Mouse (Mus musculus): ENCODE data around the gene Srr.

Gene Srr

GRCm38 (mm10) chr11:74925577-74926387, at the start of gene Srr, which contains the start of gene Smg6:
Srr (minus strand) TSS chr11:74925948.
Smg6 (plus strand) TSS chr11:74925823.
- peak; percentile 93 to 95 for DNase-seq

DNA sequence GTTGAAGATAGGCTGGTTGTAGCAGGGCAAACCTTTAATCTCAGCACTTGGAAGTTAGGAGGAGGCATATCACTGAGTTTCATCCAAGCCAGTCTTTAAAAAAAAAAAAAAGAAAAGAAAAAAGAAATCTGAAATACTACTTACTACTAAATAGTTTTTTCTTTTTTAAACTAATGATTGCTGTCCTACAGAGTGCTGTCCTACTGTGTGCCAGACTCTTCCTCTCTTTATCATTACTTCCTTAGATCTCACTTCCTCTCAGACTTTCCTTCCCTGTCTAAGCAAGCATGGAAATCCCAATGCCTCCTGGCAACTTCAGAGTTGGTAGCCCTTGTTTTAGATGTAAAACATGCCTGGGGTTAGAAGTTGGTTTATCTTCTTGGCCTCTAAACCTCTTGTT, 48.9 kb upstream of the Srr start:
- DNase-seq = no peak

DNA sequence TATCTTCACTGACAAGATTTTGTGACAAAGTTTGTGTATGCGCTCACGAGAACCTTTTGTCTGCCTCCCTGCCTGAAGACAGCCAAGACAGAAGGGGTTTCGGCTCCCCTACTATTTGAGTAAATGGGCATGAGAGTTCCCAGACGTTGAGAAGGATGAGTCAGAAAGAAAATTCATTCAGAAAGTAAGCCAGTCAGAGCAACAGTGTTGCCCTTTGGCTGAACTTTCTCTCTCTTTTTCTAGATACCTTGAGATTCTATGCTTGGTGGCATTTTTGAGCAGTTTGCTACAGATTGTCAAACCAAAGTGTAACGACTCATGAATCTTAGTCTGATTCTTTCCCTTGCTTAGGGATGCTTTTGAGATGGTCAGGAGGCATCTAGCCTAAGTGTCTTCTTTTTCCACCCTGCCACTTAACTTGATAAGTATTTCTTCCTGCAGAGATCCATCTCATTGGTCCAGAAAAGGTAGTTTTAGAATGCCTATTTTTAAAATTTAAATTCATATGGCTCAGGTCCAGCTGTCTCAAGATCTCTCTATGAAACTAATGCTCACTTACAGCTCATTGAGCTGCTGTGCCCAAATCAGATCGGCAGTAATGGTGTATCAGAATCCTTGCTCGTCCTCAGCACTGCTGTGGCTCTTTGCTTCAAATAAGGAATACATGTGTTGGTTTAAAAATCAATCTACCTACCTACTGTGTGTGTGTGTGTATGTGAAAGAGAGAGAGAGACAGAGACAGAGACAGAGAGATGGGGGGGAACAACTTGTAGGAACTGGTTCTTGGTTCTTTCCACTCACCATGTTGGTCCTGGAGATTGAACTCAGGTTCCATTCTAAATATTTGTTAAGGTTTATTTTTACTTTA, 47.8 kb upstream of the Srr start:
- no peak for DNase-seq

- no peak for DNase-seq
Measured at GRCm38 (mm10) chr11:74965516-74965915, 39.8 kb upstream of the Srr start.

DNA sequence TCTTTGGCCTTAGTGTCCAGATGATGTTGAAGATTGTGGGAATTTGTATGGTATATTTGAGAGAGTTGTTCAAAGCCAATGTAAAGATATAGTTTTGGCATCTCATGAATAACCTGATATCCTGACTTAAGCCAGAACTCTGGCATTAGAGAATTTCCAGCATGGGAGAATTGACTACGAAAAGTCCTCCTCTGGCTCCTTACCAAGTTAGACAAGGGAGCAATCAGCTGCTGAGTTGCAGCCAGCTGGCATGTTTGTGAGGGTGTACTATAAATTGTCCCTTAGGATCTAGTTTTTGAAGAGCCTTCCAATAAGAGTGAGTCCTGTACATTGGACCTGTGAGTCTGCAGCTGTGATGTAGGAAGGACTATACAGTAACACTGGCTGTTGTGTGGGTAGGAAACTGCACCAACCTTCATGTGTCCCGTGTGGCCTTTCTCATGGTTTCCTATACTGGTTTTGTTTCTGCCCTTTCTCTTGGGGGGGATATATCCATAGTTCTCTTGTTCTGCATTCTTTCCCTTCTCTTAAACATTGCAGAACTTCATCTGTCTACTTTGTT, 37.2 kb upstream of the Srr start:
- DNase-seq = no peak

DNA sequence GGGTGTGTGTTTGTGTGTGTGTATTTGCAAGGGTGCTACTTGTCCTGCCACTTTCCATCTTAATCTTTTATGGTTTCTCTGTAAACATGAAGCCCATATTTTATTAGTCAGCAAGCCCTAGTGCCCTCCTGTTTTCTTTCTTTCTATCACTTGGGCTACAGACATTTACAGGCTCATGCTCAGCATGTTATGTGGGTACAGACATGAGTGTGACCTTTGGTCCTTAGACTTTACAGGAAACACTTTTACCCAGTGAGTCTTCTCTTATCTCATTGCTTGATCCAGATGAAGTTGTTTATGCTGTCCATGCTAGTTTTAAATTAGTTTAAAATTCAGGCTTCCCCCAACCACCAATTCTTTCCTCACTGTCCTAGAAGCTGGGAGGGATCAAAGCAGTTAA, 36.2 kb upstream of the Srr start:
- DNase-seq = no peak

- peak in 1 of 2 experiments; percentile 9 for DNase-seq
Measured at GRCm38 (mm10) chr11:74960031-74960551, 34.3 kb upstream of the Srr start.

DNA sequence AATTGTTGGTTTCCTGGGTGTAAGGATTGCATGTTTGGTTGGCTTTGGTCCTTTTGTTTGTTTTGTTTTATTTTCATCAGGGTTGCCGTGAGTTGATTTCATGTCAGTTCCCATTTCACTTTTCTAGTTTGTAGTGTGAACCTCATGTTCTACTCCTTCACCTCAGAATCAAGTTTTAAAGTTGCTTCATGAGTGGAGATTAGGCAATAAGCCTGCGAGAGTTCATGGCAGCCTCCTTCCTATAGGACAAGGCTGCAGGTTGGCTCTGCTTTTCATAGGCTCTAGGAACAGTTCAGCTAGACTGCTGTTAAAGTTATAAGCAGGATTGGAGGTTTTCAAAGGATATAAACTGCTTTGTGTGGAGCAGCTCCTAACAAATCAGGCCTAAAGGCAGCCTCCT, 33.8 kb upstream of the Srr start:
- no peak for DNase-seq

GRCm38 (mm10) chr11:74957600-74957999, 31.9 kb upstream of the Srr start:
- no peak for DNase-seq

DNA sequence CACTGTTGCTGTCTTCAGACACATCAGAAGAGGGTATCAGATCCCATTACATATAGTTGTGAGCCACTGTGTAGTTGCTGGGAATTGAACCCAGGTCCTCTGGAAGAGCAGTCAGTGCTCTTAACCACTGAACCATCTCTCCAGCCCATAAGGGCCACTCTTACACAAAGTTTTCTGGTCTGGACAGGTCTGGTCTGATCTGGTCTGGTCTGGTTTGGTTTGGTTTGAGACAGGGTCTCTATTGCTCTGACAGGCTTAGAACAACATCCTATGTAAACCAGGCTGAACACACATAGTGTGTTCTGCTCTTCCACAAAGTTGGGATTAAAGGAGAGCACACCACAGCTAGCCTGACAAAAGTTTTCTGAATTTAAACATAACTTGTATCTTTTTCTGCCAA, 30.3 kb upstream of the Srr start:
- no peak for DNase-seq

DNA sequence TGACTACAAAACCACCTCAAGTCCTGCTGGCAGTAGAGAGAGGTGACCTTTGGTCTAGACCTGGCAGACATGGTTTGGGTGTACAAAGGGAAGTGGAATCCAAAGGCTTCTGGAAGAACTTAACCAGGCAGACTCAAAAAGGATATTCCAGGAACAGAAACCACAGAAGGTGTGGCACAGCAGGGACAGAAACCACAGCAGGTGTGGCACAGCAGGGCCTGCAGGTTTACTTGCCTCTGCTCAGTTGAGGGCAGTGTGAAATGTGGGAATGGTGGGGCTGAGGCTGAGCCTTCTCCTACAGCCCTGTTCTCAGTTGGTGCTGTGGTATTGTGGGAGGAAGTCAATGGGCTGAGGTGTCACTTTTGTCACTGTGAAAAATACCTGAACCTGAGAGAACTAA, 29.2 kb upstream of the Srr start:
- peak; percentile 3 to 8 for DNase-seq

GRCm38 (mm10) chr11:74946348-74946747, 20.6 kb upstream of the Srr start:
- no peak for DNase-seq

GRCm38 (mm10) chr11:74930391-74930790, 4.6 kb upstream of the Srr start:
- no peak for DNase-seq

- DNase-seq = no peak
Measured at GRCm38 (mm10) chr11:74929111-74929510, 3.4 kb upstream of the Srr start.

- no peak for DNase-seq
Measured at GRCm38 (mm10) chr11:74927236-74927725, 1.5 kb upstream of the Srr start.

DNA sequence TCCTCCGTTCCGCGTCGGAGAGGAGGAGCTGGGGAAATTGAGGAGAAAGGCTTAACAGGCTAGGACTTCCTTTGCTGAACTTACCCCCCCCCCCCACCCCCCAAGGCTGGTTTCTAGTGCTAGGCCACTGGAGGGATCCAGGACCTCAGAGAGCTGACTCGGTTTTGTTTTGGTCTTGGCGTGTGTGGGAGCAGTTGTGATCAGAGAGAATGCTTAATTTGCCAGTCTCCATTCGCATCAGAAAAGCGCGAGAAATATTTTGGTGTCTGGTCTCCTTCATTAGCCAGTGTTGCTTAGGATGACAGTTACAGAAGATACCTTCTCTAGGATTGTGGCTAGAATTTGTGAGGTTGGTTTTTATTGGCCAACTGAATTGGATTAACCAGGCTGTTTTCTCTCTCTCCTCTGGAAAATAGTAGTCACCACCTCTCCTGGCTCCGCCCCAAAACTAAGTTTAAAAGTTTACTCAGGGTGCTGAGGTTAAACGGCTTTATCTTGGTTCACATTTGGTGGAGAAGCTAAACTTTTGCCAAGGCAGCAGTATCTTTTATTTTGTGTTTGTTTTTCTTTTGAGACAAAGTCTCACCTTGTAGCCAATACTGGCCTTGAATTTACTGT, 749 bp upstream of the Srr start:
- no peak for DNase-seq

DNA sequence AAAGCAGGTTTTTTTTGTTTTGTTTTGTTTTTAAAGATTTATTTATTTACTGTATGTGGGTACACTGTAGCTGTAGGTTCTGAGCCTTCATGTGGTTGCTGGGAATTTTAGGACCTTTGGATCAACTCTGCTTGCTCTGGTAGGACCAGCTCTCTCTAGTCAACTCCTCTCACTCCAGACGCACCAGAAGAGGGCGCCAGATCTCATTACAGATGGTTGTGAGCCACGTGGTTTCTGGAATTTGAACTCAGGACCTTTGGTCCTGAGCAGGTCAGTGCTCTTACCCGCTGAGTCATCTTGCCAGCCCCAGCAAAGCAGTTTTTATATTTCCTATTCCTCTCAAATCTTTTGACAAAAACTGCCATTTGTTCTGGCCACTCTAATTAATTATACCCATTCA, 1.6 kb downstream of the Srr start:
- peak; percentile 44 to 47 for DNase-seq

DNA sequence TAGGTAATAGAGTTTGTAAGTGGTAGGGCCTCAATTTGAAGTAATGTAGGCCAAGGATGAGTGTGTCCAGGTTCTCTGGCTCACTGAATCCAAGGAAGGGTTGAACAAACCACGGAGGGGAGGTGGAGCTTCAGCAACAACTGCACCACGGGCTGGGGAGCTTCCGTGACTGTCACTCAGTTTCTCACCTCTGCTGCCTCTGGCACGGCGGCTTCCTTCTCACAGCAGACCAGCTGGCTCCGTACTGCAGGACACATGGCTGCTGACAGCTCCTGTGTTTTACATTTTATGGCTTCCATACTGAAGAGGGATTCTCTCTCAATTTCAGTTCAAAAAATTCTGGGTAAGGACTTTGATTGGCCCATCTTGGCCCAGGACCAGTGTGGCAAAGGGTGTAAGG, 6.5 kb downstream of the Srr start:
- no peak for DNase-seq

- DNase-seq = no peak
Measured at GRCm38 (mm10) chr11:74912492-74912891, 13.3 kb downstream of the Srr start.

DNA sequence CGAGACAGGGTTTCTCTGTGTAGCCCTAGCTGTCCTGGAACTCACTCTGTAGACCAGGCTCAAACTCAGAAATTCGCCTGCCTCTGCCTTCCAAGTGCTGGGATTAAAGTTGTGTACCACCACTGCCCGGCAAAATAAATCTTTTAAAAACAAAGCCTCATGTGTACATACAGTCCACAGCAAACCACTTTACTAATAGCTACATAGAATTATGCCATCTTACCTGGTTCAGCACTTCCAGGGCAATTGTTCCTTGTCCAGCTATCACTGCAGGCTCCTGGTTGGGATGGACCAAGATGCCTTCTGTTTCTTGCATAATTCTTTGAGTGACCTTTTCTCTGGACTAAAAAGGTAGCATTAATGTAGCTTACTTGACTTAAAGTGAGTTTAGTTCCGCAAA, 15.8 kb downstream of the Srr start:
- DNase-seq = no peak

DNA sequence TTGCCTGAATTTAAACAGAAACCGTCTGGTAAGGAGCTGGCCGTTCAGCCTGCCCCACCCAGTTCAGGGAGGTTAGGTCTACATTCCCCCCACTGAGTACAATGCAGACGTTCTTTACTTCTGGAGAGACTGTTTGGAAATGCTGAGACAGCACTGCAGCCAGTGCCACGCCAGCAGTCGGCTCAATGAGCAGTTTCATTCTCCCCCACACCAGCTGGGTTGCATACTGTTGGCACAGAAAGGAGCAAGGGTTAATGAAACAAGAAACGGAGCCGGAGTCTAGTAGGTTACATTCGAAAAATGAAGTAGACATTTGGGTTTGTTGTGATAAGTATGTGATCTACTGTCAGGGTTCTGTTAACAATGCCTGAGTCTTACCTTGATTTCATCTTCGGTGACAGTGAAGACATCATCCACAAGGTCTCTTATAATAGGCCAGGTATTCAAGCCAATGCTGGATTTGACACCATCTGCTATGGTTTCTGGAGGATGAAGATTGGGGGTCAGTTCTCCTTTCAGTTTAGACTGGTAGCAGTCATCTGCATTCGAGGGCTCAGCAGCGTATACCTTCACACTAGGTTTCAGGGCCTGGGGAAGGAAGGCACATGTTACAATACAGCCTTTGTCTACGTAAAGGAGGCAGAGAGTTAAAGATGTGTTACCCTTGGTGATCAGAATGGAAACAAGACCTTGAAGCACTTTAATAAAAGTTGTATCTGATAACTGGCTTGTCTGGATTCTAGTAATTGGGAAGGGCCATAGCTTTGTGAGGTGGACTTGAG, 16.9 kb downstream of the Srr start:
- DNase-seq = no peak

GRCm38 (mm10) chr11:74907850-74908249, 17.9 kb downstream of the Srr start:
- DNase-seq = no peak
